16 mouse cellular contexts compared by ENCODE assay signal in the genomic region with DNA sequence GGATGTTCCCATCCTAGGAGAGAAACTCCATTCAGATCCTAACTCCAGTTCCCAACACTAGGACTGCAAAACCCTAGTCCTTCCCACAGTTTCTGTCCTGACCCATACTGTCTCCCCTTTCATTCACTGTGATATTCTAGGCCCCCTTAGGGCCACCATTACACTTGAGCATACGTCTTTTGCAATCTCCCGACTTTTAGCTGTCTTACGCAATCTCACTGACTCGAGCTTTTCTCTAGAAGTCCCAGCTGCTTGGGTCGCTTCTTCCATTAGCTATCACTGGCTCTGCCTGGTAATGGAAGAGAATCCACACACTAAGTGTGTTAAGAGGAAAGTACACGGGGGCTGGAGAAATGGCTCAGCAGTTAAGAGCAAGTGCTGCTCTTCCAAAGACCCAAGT. TPM values are rescaled to one million over a fixed set of nuclear protein-coding genes. Genes with fewer than 3 reads are reported as not detected.
"Had no signal": no experiment of that assay in that cellular context is flagged by ENCODE, and none has a peak within 500 bp of the region (broad histone marks: within the 10 kb centered on the region; RNA-seq: fewer than 3 reads in every experiment).

No protein-coding gene starts in this region.

- H3K9ac ChIP-seq: limb, embryonic 13.5 days; liver, embryonic 14.5 days; neural tube, embryonic 13.5 days; stomach, embryonic 15.5 days had no signal

- DNase-seq: kidney, adult 18-20 months; kidney, postnatal 10 days; kidney, postnatal 4 days; left cerebral cortex, postnatal 4 days; midbrain, embryonic 14.5 days; retina, postnatal 1 day; right cerebral cortex, postnatal 4 days; thymus, adult 2 months; thymus, postnatal 36 days had no signal

- H3K4me3 ChIP-seq: limb, embryonic 13.5 days; neural tube, embryonic 13.5 days; stomach, embryonic 15.5 days had no signal

- H3K27me3 ChIP-seq: limb, embryonic 13.5 days; neural tube, embryonic 13.5 days; stomach, embryonic 15.5 days had no signal

- H3K27ac ChIP-seq: limb, embryonic 13.5 days; liver, embryonic 14.5 days; neural tube, embryonic 13.5 days; stomach, embryonic 15.5 days had no signal

- H3K4me2 ChIP-seq: limb, embryonic 13.5 days; neural tube, embryonic 13.5 days; stomach, embryonic 15.5 days had no signal

- H3K36me3 ChIP-seq: stomach, embryonic 15.5 days had no signal

- H3K9me3 ChIP-seq: limb, embryonic 13.5 days; neural tube, embryonic 13.5 days; stomach, embryonic 15.5 days had no signal

- H3K4me1 ChIP-seq: neural tube, embryonic 13.5 days had no signal

RNA-seq across cellular contexts. Expression of gene Ttc23l, which starts 34.6 kb away (rescaled TPM):
- polyA plus RNA-seq: kidney, embryonic 14.5 days; limb, embryonic 13.5 days; liver, adult 2 months; liver, embryonic 14.5 days; midbrain, embryonic 14.5 days; neural tube, embryonic 13.5 days; spleen, adult 2 months; stomach, embryonic 15.5 days; thymus, adult 2 months had no signal
